Mouse (Mus musculus) adrenal gland, postnatal 4 days (tissue): Measurements from ENCODE around the gene Mettl24. TPM values are rescaled to one million over a fixed set of nuclear protein-coding genes. Genes with fewer than 3 reads are reported as not detected.

Experiments
- DNase-seq, 2 experiments: peaks; one replicate each; pipeline ENCODE4 v3.0.0; 2021 to 2022; ENCODE audit warnings: low spot score in 2 of 2, mixed read lengths in 2 of 2
- long read RNA-seq, 2 experiments: library from polyadenylated mRNA; stranded (forward); transcript quantifications; one replicate each; pipeline ENCODE4 v2.0.0; 2021
- total RNA-seq, 2 experiments: library from RNA; stranded (reverse); gene quantifications; 2 replicates each; pipeline ENCODE4 v1.2.3; 2021

The Mettl24 gene
- 1 to 10 TPM; 9.3 to 9.9 TPM for total RNA-seq
- long read RNA-seq, experiment 1, transcript Mettl24-201 (5 exons, 1,529 nt) = major isoform, 8 of 15 reads
- long read RNA-seq, experiment 1, partial matches to known transcripts = 4 of 15 reads
- long read RNA-seq, experiment 1, other reads (novel, unspliced or antisense) = 3 of 15 reads
- long read RNA-seq, experiment 2, transcript Mettl24-201 (5 exons, 1,529 nt) = major isoform, 16 of 26 reads
- long read RNA-seq, experiment 2, partial matches to known transcripts = 7 of 26 reads
- long read RNA-seq, experiment 2, other reads (novel, unspliced or antisense) = 3 of 26 reads

GRCm38 (mm10) chr10:40683092-40683867 is at the start of gene Mettl24:
Gene Mettl24 (plus strand): TSS chr10:40683282.
- DNase-seq = peak; percentile 49 to 61

GRCm38 (mm10) chr10:40637331-40637730 is 45.8 kb upstream of the Mettl24 start:
- DNase-seq = no peak

DNA sequence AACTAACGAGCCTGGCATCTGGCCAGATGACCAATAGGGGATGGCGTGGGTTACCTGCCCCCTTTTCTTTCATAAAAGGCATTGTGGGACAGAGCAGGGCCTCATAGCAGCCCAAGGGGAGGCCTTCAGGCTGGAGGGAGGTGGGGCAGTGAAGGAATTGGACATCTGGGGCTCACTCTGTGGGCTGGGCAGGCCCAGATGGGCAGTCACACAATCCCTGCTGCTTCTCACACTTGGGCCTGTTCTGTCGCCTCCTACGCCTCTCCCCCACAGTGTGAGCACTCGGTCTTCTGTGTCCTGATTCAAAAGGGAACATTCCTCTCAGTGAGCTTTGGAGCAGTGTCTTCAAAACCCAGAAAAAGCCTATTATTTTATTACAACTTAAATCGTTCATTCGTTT is 44.8 kb upstream of the Mettl24 start:
- DNase-seq = no peak

DNA sequence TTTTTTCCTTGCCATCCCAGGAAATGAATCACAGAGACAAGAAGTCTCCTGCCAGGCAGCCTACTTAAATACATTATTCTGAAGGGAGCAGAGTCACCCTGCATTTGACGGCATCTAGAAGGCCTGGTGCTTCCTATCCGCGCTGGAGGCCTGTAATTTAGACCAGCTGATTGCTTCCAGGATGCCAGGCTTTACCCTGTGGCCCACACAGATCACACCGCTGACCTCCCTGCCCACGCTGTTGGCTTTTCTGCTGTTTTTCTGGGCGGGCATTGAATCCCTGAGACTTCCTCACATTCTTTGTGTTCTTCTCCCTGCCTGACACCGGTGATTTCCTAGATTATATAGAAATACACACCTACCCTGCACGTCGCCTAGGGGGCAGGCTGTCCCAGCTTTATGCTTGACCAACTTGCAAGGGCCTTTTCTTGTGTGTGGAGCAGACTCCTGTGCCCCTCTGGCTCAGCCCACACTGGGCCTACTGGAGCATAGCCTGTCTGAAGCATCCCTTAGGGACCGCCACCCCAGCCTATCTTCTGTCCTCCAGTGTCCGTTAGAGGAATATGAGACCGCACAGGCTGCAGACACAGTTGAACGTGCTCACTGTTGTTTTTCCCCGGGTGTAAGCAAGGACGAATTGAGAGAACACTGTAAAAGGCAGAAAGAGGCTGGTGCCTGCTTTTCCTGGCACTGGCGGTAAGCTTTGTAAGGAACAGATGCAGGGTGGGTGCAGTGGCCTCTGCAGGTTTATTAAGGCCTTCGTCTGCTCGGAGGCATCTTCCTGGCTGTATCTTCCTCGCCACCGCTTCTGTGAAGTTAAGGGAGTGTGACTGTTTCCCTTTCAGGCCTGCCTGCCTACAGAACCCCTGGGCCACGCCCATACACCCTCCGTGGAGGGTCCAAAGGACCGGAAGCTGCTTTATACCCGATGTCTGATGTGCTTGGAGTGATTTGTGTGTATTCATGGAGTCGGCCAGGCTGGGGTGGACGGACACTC is 44.0 kb upstream of the Mettl24 start:
- no peak for DNase-seq

- DNase-seq = no peak
Observed at GRCm38 (mm10) chr10:40640406-40640805, 42.7 kb upstream of the Mettl24 start.

DNA sequence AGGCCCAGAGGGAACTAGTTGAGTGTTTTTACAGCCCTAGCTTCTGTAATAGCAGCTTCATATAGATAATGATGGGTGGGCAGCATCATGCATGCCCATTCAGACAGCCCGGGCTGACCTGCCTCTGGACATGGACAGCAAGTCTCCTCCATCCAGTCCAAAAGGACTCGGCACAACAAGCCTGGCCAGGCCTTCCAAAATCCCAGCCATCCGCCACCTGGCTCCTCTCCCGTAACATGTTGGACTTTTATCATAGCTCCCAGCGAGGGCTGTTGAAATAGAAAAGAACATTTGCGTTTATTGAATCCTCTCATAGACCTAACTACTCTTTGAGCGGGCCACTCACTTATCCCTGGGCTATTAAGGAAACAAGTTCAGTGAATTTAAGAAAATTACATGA is 41.2 kb upstream of the Mettl24 start:
- no peak for DNase-seq

- DNase-seq = no peak
Observed at GRCm38 (mm10) chr10:40643126-40643525, 40.0 kb upstream of the Mettl24 start.

- no peak for DNase-seq
Observed at GRCm38 (mm10) chr10:40644456-40644855, 38.6 kb upstream of the Mettl24 start.

- DNase-seq = no peak
Observed at GRCm38 (mm10) chr10:40645346-40645745, 37.7 kb upstream of the Mettl24 start.

- no peak for DNase-seq
Observed at GRCm38 (mm10) chr10:40648776-40649175, 34.3 kb upstream of the Mettl24 start.

GRCm38 (mm10) chr10:40649634-40650033 is 33.4 kb upstream of the Mettl24 start:
- DNase-seq = no peak

DNA sequence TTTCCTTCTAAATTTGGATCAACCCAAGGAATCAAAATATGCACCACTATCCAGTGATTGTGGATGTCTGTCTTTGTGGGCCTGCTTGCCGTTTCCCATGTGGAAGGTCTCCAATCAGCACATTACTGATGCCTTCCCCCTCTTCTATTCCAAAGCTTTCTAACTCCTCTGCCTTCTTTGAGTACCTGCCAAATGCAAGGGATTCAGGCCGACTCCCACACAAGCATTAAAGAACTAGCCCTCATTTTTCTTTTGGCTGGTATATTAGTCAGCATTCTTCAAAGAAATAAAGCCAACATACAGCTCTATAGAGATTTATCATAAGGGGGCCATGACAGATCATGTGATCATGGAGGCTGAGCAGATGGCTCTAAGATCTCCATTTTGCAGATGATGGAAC is 31.4 kb upstream of the Mettl24 start:
- DNase-seq = no peak

GRCm38 (mm10) chr10:40665270-40665669 is 17.8 kb upstream of the Mettl24 start:
- no peak for DNase-seq

GRCm38 (mm10) chr10:40666943-40667342 is 16.1 kb upstream of the Mettl24 start:
- DNase-seq = no peak

GRCm38 (mm10) chr10:40668640-40669039 is 14.4 kb upstream of the Mettl24 start:
- DNase-seq = no peak

DNA sequence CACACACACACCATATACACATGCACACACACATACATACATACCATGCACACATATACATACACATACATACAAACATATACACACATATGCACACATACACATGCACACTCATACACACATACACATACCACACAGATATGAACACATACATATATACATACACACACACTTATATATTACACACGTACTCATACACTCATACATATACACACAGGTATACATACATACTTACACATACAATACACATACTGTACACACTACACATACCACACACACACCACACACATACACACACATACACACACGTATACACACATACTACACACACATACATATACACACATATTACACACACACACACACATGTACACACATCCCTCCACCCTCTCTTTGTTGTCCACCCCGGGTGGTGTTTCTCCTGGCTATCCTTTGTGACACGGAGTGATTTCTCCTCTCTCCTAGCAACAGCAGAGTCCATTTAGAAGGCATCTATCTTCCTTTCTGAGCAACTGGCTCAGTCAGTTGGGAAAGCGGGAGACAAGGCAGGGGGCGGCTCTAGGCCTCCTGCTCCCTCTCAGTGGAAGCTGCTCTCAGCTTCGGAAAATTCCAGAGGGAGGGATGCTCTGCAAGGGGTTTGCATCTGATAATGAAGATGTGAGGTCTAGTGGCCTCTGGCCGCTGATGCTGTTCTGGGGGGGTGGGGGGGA is 10.3 kb upstream of the Mettl24 start:
- no peak for DNase-seq

GRCm38 (mm10) chr10:40673297-40673665 is 9.8 kb upstream of the Mettl24 start:
- DNase-seq = no peak

GRCm38 (mm10) chr10:40674151-40674550 is 8.9 kb upstream of the Mettl24 start:
- no peak for DNase-seq

- DNase-seq = no peak
Observed at GRCm38 (mm10) chr10:40675921-40676320, 7.2 kb upstream of the Mettl24 start.

- no peak for DNase-seq
Observed at GRCm38 (mm10) chr10:40678477-40678876, 4.6 kb upstream of the Mettl24 start.

DNA sequence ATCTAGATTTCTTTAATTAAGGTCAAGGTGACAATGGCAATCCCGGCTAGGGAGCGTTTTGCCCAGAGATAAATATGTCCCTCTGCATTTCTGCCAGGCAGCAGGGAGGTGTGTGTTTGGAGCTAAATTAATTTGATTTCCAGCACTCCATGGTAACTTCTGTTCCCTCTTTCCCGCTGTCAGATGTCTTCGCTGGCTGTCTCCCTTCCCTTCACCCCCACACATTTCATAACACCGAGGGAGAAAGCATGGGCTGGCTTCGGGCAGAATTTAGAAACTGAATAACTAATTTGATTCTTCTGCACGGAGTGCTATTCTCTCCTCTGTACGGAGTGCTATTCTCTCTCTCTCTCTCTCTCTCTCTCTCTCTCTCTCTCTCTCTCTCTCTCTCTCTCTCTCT is 612 bp upstream of the Mettl24 start:
- no peak for DNase-seq
